Mouse (Mus musculus) intestine, postnatal 0 days (tissue): ENCODE results near the gene Med20. TPM values are rescaled to one million over a fixed set of nuclear protein-coding genes. Genes with fewer than 3 reads are reported as not detected.
"Not testable (repeated sequence)": the region's sequence is repeated elsewhere in the genome, so short reads cannot be mapped to it uniquely, and the experiment has no call there.

ENCODE experiments used
- ATAC-seq: fragments of 200-750 bp; cut with Nextera tagmentation; 2 replicates; pipeline ENCODE4 v1.8.0; 2017; ENCODE audit warnings: mild to moderate bottlenecking, moderate TSS enrichment, moderate library complexity
- H3K27ac ChIP-seq: fragments of 300-500 bp; sonication (generic); 2 replicates; pipeline ENCODE4 v1.5.1; 2014; ENCODE audit warnings: mild to moderate bottlenecking, low read depth, low read length, moderate library complexity
- H3K27me3 ChIP-seq: fragments of 300-500 bp; sonication (generic); replicated peaks from 2 replicates; pipeline ENCODE4 v1.6.1; 2014; ENCODE audit warnings: low read length, mixed read lengths; ENCODE audit not compliant: control insufficient read depth, insufficient read depth
- H3K36me3 ChIP-seq: fragments of 300-500 bp; sonication (generic); 2 replicates; pipeline ENCODE4 v1.6.1; 2014; ENCODE audit warnings: mild to moderate bottlenecking, moderate library complexity; ENCODE audit not compliant: control insufficient read depth, insufficient read depth
- H3K4me1 ChIP-seq: fragments of 300-500 bp; sonication (generic); replicated peaks from 2 replicates; pipeline ENCODE4 v1.6.1; 2014; ENCODE audit warnings: antibody characterized with exemption, low read length, mixed read lengths; ENCODE audit not compliant: control insufficient read depth, insufficient read depth
- H3K4me2 ChIP-seq: fragments of 300-500 bp; sonication (generic); replicated peaks from 2 replicates; pipeline ENCODE4 v1.6.1; 2014; ENCODE audit warnings: low read depth, mild to moderate bottlenecking, moderate library complexity
- H3K4me3 ChIP-seq: fragments of 300-500 bp; sonication (generic); 2 replicates; pipeline ENCODE4 v1.5.1; 2014; ENCODE audit warnings: low read depth, low read length
- H3K9ac ChIP-seq: fragments of 300-500 bp; sonication (generic); 2 replicates; pipeline ENCODE4 v1.6.1; 2014; ENCODE audit warnings: mild to moderate bottlenecking, low read depth, low read length
- H3K9me3 ChIP-seq: fragments of 300-500 bp; sonication (generic); 2 replicates; pipeline ENCODE4 v1.6.1; 2016; ENCODE audit warnings: mixed run types; ENCODE audit not compliant: control insufficient read depth
- CTCF ChIP-seq: sonication (generic); IDR thresholded peaks from 2 replicates; pipeline ENCODE4 v1.5.1; 2016; ENCODE audit warnings: low read depth, mild to moderate bottlenecking, control low read depth, antibody characterized with exemption, moderate library complexity
- WGBS: fragments of 180-500 bp; shearing (Covaris S2); extraction: QIAGEN DNeasy Blood & Tissue Kit; methylation state at CpG from one replicate; pipeline ENCODE4 v1.1.7; 2014; 5-methylcytosine and 5-hydroxymethylcytosine counted together
- polyA plus RNA-seq: library from polyadenylated mRNA; unstranded; fragments of >200 nt; fragmentation: Nextera tagmentation; extraction: Ambion mirVana; gene quantifications from 2 replicates; pipeline ENCODE4 v1.2.1, GENCODE M21; 2015

The Med20 gene
- polyA plus RNA-seq, 1 experiment from 2014 or later, result 22.8 TPM

DNA sequence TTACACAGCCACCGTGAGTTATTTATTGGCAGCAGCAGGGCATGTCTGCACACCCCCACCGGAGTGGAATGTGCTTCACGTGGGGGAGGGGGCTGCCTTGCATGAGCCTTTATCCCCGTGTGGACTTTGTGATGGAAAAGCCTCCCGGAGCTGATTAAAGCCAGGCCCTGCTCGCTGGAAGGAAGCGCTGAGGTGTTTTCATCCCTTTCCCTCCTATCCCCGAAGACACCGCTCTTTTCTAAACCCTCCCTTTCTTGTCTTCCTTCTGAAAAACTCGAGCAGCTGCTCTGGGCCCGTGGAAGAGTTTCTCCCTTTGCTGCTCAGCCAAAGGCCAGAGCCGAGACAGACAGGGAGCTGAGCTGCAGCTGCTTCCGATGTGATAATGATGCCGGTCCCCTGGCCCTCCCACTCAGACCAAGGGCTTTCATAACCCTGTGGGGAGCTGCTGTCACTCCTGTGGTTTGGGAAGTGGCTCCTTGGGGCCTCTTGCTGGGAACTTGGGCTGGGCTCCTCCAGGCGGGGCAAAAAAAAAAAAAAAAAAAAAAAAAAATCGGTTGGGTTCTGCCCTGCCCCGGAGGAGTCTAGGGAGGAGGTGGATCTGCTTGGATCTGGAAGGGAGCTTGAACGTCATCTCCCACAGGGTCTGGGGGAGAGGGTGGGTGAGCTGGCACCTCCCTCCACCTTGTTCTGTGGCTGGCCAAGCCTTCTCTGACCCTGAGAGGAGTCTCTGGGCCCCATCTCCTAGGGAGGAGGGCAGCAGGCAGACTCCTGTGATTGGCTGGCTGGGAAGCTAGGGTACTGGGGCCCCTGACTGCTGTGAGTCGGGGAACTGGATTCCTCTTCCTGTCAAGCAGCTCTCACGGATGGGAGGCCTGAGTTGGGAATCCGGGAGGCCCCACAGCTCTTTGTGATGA, 15.9 kb upstream of the Med20 start:
- peak; percentile 71 for ATAC-seq
- no peak for TF ChIP-seq CTCF
- Histone ChIP-seq H3K4me2 (peak overlapping the region; percentile 89), H3K4me3 (peak overlapping the region; percentile 78), H3K9me3 (no peaks in the 10 kb centered on the region), H3K9ac (peak overlapping the region; percentile 77), H3K27ac (peak overlapping the region; percentile 92), H3K27me3 (no peaks in the 10 kb centered on the region), H3K36me3 (peaks cover 29% of the 10 kb centered on the region; the same call in 1 of the 2 replicates), H3K4me1 (peaks cover 12% of the 10 kb centered on the region)
- under 1% methylated on average over 21 of the region's 21 CpGs for WGBS

DNA sequence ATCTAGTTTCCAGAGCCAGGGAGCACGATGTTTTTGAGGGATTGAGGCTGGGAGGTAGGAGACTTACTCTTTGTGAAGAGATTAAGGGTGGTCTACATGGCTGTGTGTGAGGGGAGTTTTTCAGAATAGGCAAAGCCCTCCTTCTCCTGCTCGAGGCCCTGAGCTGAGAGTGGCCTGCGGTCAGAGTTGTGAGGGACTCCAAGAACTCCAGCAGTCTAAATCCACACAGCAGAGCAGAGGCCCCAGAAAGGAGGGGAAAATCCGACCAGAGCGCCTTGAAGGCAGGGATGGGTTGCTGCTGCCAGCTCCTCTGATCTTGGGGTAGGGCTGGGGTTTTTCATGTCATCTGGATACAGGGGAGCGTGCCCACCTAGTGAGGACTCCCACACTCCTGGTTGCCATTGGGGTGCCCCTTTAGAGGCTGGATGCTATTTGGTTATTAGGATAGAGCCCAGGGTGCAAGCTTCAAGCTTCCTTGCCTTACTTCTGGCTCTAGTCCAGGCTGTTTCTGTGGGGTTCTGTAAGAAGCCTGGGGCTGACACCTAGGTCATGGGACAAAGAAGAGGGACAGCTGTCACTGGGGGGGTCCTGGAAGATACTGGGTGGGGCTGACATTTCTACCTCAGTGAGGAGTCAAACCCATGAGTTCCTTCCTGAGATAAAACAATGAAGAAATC, 15.1 kb upstream of the Med20 start:
- ATAC-seq, result no peak
- H3K27me3 ChIP-seq, result no peaks in the 10 kb centered on the region
- peak overlapping the region; percentile 89 for H3K4me2 ChIP-seq
- peak overlapping the region; percentile 92 for H3K27ac ChIP-seq
- peaks cover 12% of the 10 kb centered on the region for H3K4me1 ChIP-seq
- no peaks in the 10 kb centered on the region for H3K9me3 ChIP-seq
- no peak for TF ChIP-seq CTCF
- peak overlapping the region; percentile 78 for H3K4me3 ChIP-seq
- peaks cover 32% of the 10 kb centered on the region; the same call in 1 of the 2 replicates for H3K36me3 ChIP-seq
- 16% methylated on average over 6 of the region's 6 CpGs for WGBS
- peak overlapping the region; percentile 77 for H3K9ac ChIP-seq

DNA sequence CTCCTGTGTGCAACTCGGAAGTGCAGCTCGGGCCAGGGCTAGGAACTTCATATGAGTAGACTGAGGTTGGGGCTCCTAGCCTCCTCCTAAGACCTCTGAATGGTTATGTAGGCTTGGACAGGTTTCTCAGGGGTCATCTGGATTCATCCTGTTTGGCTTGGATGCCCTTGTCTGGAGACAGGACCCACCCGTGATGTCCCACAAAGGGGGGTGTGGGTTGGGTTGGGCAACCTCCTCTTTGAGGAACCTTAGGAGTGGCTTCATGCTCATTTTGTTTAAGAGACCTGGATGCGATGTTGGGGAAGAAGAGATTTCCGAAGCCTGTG, 14.6 kb upstream of the Med20 start:
- H3K4me1 ChIP-seq, result peaks cover 12% of the 10 kb centered on the region
- peak overlapping the region; percentile 77 for H3K9ac ChIP-seq
- ATAC-seq, result no peak
- H3K27ac ChIP-seq, result peak overlapping the region; percentile 92; the same call in 1 of the 2 replicates
- no peaks in the 10 kb centered on the region for H3K9me3 ChIP-seq
- peak overlapping the region; percentile 78 for H3K4me3 ChIP-seq
- 48% methylated on average over 5 of the region's 5 CpGs for WGBS
- peaks cover 37% of the 10 kb centered on the region for H3K36me3 ChIP-seq
- no peak for TF ChIP-seq CTCF
- H3K27me3 ChIP-seq, result no peaks in the 10 kb centered on the region
- H3K4me2 ChIP-seq, result peak overlapping the region; percentile 89

DNA sequence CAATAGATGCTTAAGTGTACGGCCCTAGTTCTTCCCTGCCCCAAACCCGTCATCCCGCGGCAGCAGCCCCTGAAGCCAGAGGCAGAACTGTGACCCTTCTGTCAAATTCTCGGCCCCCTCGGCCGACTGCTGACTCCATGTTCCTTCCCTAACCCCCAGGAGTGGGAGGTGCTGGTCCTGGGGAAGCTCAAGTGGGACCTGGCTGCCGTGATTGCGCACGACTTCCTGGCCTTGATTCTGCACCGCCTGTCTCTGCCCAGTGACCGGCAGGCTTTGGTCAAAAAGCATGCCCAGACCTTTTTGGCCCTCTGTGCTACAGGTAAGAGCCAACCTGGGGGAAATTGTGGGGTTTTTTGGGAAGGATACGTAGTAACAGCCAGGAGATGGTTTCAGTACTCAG, 14.1 kb upstream of the Med20 start:
- H3K27me3 ChIP-seq, result no peaks in the 10 kb centered on the region
- H3K9me3 ChIP-seq, result no peaks in the 10 kb centered on the region
- H3K4me2 ChIP-seq, result peak overlapping the region; percentile 89
- H3K4me3 ChIP-seq, result no peak overlapping the region
- WGBS, result 51% methylated on average over 13 of the region's 13 CpGs
- peak overlapping the region; percentile 77 for H3K9ac ChIP-seq
- peaks cover 41% of the 10 kb centered on the region for H3K36me3 ChIP-seq
- peaks cover 12% of the 10 kb centered on the region for H3K4me1 ChIP-seq
- no peak for TF ChIP-seq CTCF
- H3K27ac ChIP-seq, result 0 out of 2 replicates have a peak overlapping the region, but pooled peaks have one; percentile 92
- ATAC-seq, result no peak

DNA sequence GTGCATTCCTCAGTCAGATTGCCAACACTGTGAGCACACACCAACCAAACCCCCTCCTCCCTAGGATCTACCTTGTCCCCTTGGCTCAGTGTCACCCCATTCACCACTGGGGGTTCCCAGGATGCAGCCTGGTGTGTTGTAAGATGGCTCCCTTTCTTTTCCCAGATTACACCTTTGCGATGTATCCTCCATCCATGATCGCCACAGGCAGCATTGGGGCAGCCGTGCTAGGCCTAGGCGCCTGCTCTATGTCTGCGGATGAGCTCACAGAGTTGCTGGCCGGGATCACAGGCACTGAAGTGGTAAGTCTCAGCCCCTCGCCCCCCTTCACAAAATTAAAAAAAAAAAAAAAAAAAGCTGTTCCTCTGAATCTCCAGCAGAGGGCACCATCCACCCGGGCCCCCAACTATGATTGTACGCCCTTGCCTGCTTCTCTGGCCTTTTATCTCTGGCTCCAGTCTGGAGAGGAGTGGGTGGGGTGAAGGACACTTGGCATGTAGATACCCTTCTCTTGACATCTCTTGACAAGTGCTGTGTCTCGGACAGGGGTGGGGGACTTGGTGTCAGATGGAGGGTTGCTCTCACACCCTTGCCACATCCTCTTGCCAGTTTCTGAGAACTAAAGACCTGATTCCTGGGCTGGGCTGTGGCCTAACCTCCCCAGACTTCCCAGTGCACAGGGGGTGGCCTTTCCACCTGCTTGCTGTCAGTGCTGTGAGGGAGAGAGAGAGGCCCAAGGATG, 13.4 kb upstream of the Med20 start:
- no peak for ATAC-seq
- TF ChIP-seq CTCF, result peak; percentile 85
- Histone ChIP-seq H3K27ac (peak overlapping the region; percentile 23), H3K36me3 (peaks cover 47% of the 10 kb centered on the region), H3K9me3 (no peaks in the 10 kb centered on the region), H3K4me3 (no peak overlapping the region), H3K4me1 (peaks cover 12% of the 10 kb centered on the region), H3K27me3 (no peaks in the 10 kb centered on the region), H3K9ac (peak overlapping the region; percentile 77; the same call in 1 of the 2 replicates), H3K4me2 (peak overlapping the region; percentile 89)
- whole genome bisulfite sequencing, result 30% methylated on average over 10 of the region's 10 CpGs

DNA sequence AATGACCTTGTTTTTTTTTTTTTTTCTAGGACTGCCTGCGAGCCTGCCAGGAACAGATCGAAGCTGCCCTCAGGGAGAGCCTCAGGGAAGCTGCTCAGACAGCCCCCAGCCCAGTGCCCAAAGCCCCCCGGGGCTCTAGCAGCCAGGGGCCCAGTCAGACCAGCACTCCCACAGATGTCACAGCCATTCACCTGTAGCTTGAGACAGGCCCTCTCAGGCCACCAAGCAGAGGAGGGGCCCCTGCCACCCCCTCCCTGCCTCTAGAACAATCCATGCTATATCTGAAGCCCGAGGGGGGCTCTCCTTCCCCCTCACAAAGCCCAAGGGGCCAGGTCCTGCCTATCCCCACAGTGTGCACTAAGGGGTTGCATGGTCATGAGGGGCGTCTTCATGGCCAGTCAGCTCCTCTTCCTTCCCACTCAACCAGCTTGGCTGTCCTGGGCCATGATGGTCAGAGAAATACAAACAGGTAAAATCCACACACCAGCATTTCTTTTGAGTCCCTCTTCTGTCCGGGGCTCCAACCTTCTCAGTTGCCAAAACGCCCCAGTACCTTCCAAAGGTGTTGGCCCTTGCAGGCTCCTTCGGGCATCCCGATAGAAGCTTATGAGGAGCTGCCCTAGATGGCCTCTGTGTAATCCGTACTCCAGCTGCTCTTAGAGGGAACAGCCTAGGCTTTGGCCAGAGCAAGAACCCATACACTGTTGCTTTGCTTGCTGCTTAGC, 12.6 kb upstream of the Med20 start:
- H3K36me3 ChIP-seq, result peaks cover 50% of the 10 kb centered on the region
- H3K9ac ChIP-seq, ATAC-seq, H3K4me2 ChIP-seq, H3K9me3 ChIP-seq, H3K27me3 ChIP-seq, H3K27ac ChIP-seq, H3K4me3 ChIP-seq: not testable (repeated sequence)
- peaks cover 12% of the 10 kb centered on the region for H3K4me1 ChIP-seq
- 77% methylated on average over 10 of the region's 10 CpGs for WGBS
